Mouse (Mus musculus): ENCODE measurements around the gene Eif3l.

Eif3l gene

DNA sequence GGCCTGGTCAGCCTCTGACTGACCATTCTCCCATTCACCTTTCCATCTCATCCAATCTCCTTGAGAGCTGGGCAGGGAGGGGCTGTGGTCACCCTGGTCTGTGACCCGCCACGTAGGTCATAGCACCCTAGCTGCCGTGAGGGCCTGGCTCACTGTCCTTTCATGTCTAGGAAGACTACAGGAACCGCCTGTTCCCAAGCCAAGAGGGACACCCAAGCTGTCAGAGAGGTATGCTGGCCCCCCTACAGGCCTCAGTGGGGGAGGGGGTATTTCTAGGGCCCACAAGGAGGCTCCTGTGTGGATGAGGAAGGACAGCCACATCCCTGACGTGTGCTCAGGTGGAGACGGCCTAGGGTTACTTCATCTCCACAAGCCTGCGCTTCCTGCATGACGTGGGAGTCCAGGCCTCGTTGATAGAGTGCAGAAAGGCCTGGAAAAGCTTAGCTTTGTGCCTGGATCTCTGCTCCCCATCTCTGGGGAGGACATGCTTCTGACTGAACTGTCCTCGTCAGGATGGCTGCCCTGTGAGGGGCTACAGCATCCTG, 49.4 kb downstream of the Eif3l start:
- in situ Hi-C loops (cut with MboI): no loop called here

DNA sequence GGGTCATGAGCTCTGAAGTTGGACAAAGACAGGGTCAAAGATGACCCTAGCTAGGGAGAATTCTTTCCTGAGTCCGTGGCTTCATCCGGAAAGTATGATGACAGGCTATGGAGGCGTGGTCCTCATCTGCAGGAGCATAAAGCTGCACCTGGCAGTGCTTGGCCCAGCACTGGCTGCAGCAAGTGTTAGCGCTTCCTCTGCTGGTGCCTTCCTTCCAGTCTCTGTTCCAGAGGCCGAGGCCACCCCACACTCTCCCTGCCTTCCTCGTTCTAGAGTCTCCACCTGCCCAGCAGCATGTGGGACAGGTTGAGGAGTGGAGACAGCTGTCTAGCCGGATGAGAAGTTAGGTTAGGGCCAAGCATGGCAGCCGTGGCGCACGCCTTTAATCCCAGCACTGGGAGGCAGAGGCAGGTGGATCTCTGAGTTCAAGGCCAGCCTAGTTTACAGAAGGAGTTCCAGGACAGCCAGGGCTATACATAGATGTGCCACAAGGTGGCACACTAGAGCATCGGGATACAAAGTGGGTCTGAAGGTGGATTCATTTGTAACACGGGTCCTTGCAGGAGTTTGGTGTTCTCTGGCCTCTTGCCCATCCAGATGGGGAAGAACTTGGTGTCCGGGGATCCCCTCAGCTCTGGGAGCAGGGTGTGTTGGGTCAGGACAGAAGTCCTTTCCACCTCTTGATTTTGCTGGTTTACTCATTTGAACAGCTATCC, 51.4 kb downstream of the Eif3l start:
- in situ Hi-C loops (cut with MboI): no loop called here

GRCm38 (mm10) chr15:79127101-79127500, 52.1 kb downstream of the Eif3l start:
- in situ Hi-C loops (cut with MboI): no loop called here

- in situ Hi-C loops (cut with MboI): no loop called here
Observed at GRCm38 (mm10) chr15:79128208-79128607, 53.2 kb downstream of the Eif3l start.

DNA sequence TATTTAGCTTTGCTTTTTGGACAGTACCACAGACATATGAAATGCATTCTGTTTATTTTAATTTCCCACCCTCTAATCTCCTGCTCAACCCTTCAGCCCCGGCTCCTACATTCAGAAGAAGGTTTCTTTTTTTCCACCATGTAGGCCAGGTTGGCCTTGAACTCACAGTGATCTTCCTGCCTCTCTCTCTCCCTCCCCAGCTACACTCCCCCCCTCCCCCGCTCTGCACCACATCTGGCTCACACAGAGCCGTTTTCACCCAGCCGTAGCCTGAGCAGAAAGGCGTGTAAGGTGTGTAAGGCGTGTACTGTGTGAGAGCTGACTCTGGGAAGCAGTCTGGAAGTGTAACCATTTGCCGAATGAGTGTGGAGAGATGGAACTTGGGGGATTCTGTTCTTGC, 54.3 kb downstream of the Eif3l start:
- in situ Hi-C loops (cut with MboI): no loop called here

- in situ Hi-C loops (cut with MboI): no loop called here
Observed at GRCm38 (mm10) chr15:79130782-79131181, 55.8 kb downstream of the Eif3l start.

GRCm38 (mm10) chr15:79131442-79131841, 56.5 kb downstream of the Eif3l start:
- in situ Hi-C loops (cut with MboI): no loop called here

DNA sequence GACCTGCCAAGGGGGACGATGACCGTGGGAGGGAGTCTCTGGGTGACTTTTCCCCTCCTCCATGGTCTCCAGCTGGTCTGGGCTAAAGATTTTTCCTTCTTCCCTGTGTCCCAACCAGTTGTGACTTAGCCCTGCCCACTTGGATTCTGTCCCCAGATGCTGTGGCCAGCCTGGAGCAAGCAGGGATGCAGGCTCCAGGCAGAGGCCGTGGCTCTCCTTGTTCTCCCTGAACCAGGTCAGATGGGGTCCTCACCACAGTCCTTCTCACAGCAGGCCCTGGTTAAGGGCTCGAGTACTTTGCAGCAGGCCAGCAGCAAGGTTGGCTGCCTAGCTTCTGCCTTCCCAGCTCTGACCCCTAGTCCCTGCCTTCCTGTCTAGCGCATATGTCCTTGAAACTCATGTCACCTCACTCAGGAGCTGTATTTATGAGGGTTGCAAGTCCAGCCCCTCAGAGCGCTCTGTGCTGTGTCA, 58.2 kb downstream of the Eif3l start:
- in situ Hi-C loops (cut with MboI): no loop called here

DNA sequence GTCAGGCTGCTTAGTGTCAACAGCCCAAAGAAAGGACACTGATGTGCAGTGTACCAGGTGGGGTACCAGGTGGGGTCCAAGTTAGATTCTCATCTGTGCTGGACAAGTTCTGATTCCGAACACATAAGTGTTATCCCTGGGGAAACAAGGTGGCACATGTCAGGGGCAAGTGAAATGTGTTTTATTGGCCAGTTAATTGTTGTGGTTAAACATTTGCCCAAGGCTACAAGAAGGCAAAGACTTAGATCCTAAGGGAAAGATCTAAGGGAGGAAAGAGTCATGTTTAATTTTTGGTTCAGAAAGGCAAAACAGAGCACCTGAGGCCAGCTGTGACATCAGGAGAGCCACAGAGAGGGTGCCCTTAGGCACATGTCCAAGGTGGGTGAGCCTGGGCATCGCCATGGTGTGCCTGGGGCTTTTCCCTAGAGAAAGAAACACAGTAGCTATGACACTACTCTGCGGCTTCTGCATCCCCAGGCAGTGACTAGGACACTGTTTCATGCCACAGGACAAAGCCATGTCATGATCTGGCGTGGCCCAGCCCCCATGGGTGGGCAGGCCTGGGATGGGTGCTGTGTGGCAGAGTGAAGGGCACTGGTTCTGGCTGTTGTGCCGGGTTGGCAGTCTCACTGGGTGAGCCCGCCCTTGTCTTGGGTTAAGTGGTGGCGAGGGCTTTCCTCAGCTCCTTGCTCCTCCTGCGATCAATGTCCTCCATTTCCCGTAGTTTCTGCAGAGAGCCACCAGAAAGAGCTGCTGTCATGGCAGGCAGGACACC, 59.7 kb downstream of the Eif3l start:
- in situ Hi-C loops (cut with MboI): no loop called here

DNA sequence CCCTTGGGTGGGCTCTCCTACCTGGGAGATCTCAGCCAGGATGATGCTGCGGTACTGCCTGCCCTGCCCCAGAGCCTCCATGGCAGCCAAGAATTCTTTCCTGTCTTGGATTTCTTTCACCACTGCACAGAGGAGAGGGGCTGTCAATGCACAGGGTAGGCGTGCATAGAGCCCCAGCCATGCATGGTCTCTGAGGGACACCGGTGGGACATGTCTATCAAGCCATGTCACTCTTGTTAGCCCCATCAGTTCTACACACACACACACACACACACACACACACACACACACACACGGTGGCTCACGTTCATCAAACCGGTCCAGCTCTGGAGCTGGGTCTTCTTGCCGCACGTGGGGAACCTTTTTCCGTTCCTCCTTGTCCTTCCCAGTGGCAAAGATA, 60.4 kb downstream of the Eif3l start:
- in situ Hi-C loops (cut with MboI): no loop called here

- in situ Hi-C loops (cut with MboI): no loop called here
Observed at GRCm38 (mm10) chr15:79135783-79136575, 61.0 kb downstream of the Eif3l start.

DNA sequence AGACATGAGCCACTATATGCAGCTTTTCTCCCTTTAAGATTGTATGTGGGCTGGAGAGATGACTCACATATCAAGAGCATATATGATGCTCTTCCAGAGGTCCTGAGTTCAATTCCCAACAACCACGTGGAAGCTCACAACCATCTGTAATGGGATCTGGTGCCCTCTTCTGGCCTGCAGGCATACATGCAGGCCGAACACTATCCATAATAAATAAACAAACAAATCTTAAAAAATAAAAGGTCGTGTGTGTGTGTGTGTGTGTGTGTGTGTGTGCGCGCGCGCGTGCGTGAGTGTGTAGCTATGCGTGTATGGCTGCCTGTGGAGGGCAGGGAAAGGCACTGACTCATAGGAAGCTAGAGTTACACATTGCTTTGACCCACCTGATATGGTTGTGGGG, 64.7 kb downstream of the Eif3l start:
- in situ Hi-C loops (cut with MboI): no loop called here

GRCm38 (mm10) chr15:79140866-79141565, 66.0 kb downstream of the Eif3l start, which contains the start of the genes Polr2f and 1700088E04Rik:
TSS of gene Polr2f (plus strand) at chr15:79141009.
TSS of gene 1700088E04Rik (minus strand) at chr15:79141253.
- in situ Hi-C loops (cut with MboI): no loop called here

GRCm38 (mm10) chr15:79141566-79141917, 66.6 kb downstream of the Eif3l start:
- in situ Hi-C loops (cut with MboI): no loop called here

- in situ Hi-C loops (cut with MboI): no loop called here
Observed at GRCm38 (mm10) chr15:79143316-79143715, 68.3 kb downstream of the Eif3l start.

Measured in mature B cell (primary cell).